Mouse (Mus musculus) cerebellum, adult 11-12 months (tissue): ENCODE results near the gene Gtf2a1l.
A peak's percentile ranks its signal among the peaks of the same experiment; 100 is the strongest.

Experiments used
- DNase-seq: peaks from one replicate; pipeline ENCODE4 v3.0.0; 2022

Gtf2a1l gene

GRCm38 (mm10) chr17:88668452-88668851 is at the start of gene Gtf2a1l:
Gene Gtf2a1l (plus strand): TSS chr17:88668660.
- peak; percentile 14 for DNase-seq

GRCm38 (mm10) chr17:88620935-88621334 is 47.5 kb upstream of the Gtf2a1l start:
- DNase-seq: no peak

DNA sequence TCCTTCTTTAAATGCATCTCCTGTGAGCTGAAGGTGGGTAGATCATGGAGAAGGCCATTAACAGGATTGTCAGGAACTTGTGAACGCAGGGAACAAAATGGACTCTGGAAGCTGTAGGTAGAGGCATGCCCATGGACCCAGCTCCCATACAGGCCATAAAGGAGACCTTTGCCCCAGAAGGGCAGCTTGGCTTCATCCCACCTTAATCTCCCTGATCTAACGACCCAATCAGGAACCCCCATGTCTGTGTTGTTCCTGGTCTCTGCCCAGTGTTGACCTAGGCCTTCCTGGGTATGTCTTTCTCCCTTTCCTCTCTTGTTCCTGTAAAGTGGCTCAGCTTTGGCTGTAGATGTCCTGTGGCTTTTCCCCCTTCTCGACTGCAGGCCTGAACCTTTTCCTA is 47.1 kb upstream of the Gtf2a1l start:
- no peak for DNase-seq

GRCm38 (mm10) chr17:88622711-88623110 is 45.7 kb upstream of the Gtf2a1l start:
- DNase-seq: no peak

DNA sequence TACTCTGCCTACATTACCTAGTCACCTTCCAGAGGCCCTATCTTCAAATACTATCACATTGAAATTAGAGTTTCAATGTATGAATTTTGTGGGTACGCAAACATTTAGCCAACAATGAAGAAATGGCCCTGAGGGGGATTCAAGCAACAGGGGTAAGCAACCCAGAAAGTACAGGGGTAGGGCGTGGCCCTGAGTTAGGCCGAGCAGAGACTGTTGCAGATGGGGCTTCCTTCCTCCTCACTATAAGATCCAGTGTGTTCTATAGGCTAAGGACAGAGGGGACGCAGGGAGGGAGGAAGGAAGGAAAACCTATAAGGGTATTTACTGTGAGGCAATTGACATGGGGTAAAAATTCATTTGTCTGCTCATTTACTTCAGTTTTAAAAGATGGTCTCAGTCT is 44.1 kb upstream of the Gtf2a1l start:
- DNase-seq: no peak

GRCm38 (mm10) chr17:88625350-88625749 is 43.1 kb upstream of the Gtf2a1l start:
- DNase-seq: no peak

- DNase-seq: no peak
These were observed 42.5 kb upstream of the Gtf2a1l start for GRCm38 (mm10) chr17:88625931-88626330.

DNA sequence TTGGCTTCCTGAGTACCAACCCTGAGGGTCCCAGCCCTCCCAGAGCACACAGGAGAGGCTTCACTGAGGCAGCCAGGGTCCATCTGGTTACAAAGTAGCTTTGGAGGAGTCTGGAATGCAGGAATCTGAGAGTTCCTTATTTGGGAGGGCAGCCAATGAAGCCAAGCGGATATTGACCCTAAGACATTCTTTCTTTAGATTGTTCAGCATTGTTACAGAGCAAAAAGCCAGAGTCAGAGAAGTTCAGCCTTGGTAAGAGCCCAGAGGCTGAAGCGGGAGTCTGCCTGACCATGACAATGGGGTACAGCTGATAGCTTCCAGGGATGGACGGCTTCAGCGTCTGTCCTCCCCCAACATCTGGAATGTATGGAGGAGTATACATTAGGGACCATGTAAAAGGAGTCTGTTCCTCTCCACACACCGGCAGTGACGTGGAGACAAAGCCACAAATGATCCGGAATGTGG is 42.1 kb upstream of the Gtf2a1l start:
- DNase-seq: no peak

DNA sequence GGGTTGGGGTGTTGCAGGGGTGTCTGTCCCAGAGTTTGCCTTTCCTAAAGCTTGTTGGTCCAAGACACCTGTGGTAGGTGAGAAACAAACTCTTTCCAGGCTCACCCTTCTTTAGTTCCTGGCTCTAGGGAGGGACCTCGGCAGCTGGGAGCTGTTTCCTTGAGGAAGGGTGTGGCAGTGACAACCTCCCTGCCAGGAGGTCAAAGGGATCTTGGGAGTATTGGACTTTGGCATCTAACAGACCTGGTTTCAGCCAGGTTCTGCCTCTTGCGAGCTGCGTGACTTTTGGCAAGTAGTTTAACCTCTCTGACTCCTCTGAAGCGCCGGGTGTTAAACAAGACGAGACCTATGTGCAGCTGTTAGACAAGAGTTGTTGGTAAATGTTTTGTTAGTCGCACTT is 41.3 kb upstream of the Gtf2a1l start:
- DNase-seq: no peak

DNA sequence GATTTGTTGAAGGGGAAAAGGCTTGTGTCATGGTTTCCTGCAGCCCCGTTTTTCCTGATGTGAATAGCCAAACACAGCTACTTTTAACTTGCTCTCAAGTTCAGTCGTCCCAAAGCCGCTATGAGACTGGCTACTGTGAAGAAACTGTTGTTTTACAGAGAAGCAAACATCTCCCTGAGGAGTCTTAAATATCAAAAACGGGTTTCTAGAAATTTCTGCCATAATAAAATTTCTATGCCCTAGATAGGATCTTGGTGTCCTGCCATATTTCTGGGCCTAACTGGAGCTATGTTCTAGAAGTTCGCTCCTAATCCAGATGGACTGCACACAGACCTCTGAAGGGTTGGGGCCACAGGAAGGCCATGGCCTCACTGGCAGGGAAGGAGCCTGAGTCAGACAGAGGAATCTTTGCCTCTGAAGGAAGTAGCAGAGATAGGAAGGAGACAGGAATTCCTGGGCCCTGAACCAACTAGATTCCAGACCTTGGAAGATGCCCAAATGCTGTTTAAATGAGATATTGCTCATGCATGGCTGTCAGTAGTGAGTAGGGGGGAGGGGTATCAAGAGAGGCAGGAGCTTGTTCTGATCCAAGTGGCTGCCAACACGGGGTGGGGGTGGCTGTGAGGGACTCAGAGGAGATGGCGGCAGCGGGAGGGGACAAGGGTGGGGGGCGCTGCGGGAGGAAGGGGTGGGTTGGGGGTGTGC is 39.6 kb upstream of the Gtf2a1l start:
- DNase-seq: no peak

DNA sequence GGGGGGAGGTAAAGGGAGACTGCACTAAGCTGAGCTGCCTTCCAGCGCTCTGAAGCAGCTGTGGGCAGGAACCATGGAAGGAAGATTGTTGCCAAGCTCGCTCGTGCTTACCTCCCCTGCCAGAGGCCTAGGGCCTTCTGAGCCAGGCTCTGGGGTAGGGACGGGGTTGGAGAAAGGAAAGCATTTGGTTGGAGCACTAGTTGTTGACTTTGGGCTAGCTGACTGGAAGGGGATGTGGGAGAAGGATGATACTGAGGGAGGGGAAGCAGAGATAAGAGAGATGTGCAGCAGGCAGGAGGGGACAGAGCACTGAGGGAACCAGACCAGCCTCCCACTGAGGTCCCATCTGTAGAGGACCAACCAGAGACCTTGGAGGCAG is 39.1 kb upstream of the Gtf2a1l start:
- DNase-seq: no peak

GRCm38 (mm10) chr17:88629931-88630553 is 38.4 kb upstream of the Gtf2a1l start:
- DNase-seq: no peak

GRCm38 (mm10) chr17:88630554-88630948 is 37.9 kb upstream of the Gtf2a1l start:
- DNase-seq: no peak

DNA sequence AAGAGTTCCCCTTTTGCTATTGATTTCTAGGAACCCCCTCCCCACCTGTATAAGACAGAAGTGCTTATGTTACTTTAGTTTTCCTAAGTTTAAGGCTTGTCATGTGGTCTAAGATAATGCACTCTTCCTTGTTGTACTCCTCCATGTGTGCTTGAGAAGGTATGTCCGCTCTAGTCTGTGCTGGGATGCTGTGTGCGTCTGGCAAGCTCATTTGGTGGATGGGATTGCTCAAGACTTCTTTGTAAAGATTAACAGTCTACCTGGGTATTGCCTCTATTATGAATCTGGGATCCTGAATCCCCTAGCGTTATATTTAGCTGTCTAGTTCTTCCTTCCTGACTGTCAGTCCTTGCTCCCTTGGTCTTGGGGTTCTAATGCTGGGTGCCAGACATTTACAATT is 35.8 kb upstream of the Gtf2a1l start:
- DNase-seq: no peak

- no peak for DNase-seq
These were observed 32.4 kb upstream of the Gtf2a1l start for GRCm38 (mm10) chr17:88636076-88636475.

GRCm38 (mm10) chr17:88636587-88636986 is 31.9 kb upstream of the Gtf2a1l start:
- DNase-seq: no peak

GRCm38 (mm10) chr17:88641012-88641411 is 27.4 kb upstream of the Gtf2a1l start:
- peak; percentile 22 for DNase-seq

GRCm38 (mm10) chr17:88641836-88642235 is 26.6 kb upstream of the Gtf2a1l start:
- DNase-seq: no peak

GRCm38 (mm10) chr17:88644876-88645275 is 23.6 kb upstream of the Gtf2a1l start:
- DNase-seq: no peak

DNA sequence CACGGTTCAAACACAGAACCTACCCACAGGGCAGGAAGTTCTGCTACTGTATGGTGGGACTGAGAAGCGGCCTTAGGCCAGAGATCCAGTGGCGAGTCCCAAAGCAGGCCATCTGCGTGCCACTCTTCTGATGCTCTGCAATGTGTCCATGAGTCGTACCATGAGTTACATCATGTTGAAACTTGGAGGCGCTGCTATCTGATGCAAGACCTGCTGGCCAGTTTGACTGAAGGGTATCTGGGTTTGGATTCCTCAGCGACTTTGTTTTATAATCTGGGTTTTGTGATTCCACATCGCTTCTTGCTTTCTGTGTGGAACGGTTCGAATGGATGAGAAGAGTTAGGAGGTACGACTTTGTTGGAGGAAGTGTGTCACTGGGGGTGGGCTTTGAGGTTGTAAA is 23.2 kb upstream of the Gtf2a1l start:
- DNase-seq: no peak

GRCm38 (mm10) chr17:88647149-88647548 is 21.3 kb upstream of the Gtf2a1l start:
- DNase-seq: no peak

- peak; percentile 45 for DNase-seq
These were observed 16.4 kb upstream of the Gtf2a1l start for GRCm38 (mm10) chr17:88652010-88652409.

- peak; percentile 65 for DNase-seq
These were observed 15.6 kb upstream of the Gtf2a1l start for GRCm38 (mm10) chr17:88652702-88653374.

- no peak for DNase-seq
These were observed 15.1 kb upstream of the Gtf2a1l start for GRCm38 (mm10) chr17:88653375-88653769.
